Mouse (Mus musculus) forelimb bud, embryonic 11.5 days (tissue): Measurements from ENCODE around the gene Ncl.

Source experiments
- DNase-seq: peaks from one replicate; pipeline ENCODE4 v3.0.0-alpha.2; 2012; ENCODE audit warnings: low read depth, low spot score

Ncl gene

GRCm38 (mm10) chr1:86313096-86313771, 46.0 kb downstream of the Ncl start:
- DNase-seq: no peak

- DNase-seq: no peak
These were observed 46.9 kb downstream of the Ncl start for GRCm38 (mm10) chr1:86312269-86312668.

GRCm38 (mm10) chr1:86311467-86312005, 47.7 kb downstream of the Ncl start:
- no peak for DNase-seq

GRCm38 (mm10) chr1:86310536-86311310, 48.5 kb downstream of the Ncl start:
- no peak for DNase-seq

GRCm38 (mm10) chr1:86309270-86309833, 49.8 kb downstream of the Ncl start:
- no peak for DNase-seq

GRCm38 (mm10) chr1:86307871-86308641, 51.1 kb downstream of the Ncl start:
- no peak for DNase-seq

GRCm38 (mm10) chr1:86307177-86307762, 51.9 kb downstream of the Ncl start:
- no peak for DNase-seq

GRCm38 (mm10) chr1:86306686-86307085, 52.5 kb downstream of the Ncl start:
- DNase-seq: no peak

- no peak for DNase-seq
These were observed 55.3 kb downstream of the Ncl start for GRCm38 (mm10) chr1:86303873-86304250.

GRCm38 (mm10) chr1:86303063-86303872, 55.9 kb downstream of the Ncl start:
- DNase-seq: peak; percentile 61

- no peak for DNase-seq
These were observed 56.7 kb downstream of the Ncl start, which contains the start of gene B3gnt7 for GRCm38 (mm10) chr1:86302532-86302931. Gene B3gnt7, plus strand, starts transcription at chr1:86302832.

- DNase-seq: no peak
These were observed 57.7 kb downstream of the Ncl start for GRCm38 (mm10) chr1:86301221-86302091.

- no peak for DNase-seq
These were observed 58.5 kb downstream of the Ncl start for GRCm38 (mm10) chr1:86300731-86301130.

- peak; percentile 77 for DNase-seq
These were observed 59.1 kb downstream of the Ncl start for GRCm38 (mm10) chr1:86300093-86300492.
